Mouse (Mus musculus) hindbrain, embryonic 13.5 days (tissue): Measurements from ENCODE around the gene Olfr427. TPM values are rescaled to one million over a fixed set of nuclear protein-coding genes. Genes with fewer than 3 reads are reported as not detected.
"Not testable (repeated sequence)": the region's sequence is repeated elsewhere in the genome, so short reads cannot be mapped to it uniquely, and the experiment has no call there.

Experiments used
- ATAC-seq: fragments of 200-750 bp; cut with Nextera tagmentation; 2 replicates; pipeline ENCODE4 v1.8.0; 2017; ENCODE audit warnings: moderate TSS enrichment; ENCODE audit not compliant: low FRiP score
- H3K27ac ChIP-seq: fragments of 300-500 bp; sonication (generic); 2 replicates; pipeline ENCODE4 v1.5.1; 2015; ENCODE audit warnings: inconsistent platforms, mild to moderate bottlenecking, moderate library complexity
- H3K27me3 ChIP-seq: fragments of 300-500 bp; sonication (generic); 2 replicates; pipeline ENCODE4 v1.6.1; 2015; ENCODE audit warnings: mild to moderate bottlenecking, inconsistent platforms
- H3K36me3 ChIP-seq: fragments of 300-500 bp; sonication (generic); 2 replicates; pipeline ENCODE4 v1.6.1; 2015; ENCODE audit warnings: mild to moderate bottlenecking, inconsistent platforms
- H3K4me1 ChIP-seq: fragments of 300-500 bp; sonication (generic); replicated peaks from 2 replicates; pipeline ENCODE4 v1.6.1; 2015; ENCODE audit warnings: inconsistent platforms
- H3K4me2 ChIP-seq: fragments of 300-500 bp; sonication (generic); 2 replicates; pipeline ENCODE4 v1.6.1; 2015; ENCODE audit warnings: inconsistent platforms, mild to moderate bottlenecking, moderate library complexity
- H3K4me3 ChIP-seq: fragments of 300-500 bp; sonication (generic); 2 replicates; pipeline ENCODE4 v1.5.1; 2015; ENCODE audit warnings: mild to moderate bottlenecking, inconsistent platforms
- H3K9ac ChIP-seq: fragments of 300-500 bp; sonication (generic); 2 replicates; pipeline ENCODE4 v1.6.1; 2015; ENCODE audit warnings: mild to moderate bottlenecking, inconsistent platforms
- H3K9me3 ChIP-seq: fragments of 300-500 bp; sonication (generic); 2 replicates; pipeline ENCODE4 v1.6.1; 2016; ENCODE audit warnings: inconsistent platforms
- WGBS: fragments of 180-500 bp; shearing (Covaris S2); methylation state at CpG from one replicate; pipeline ENCODE4 v1.1.7; 2015; 5-methylcytosine and 5-hydroxymethylcytosine counted together
- polyA plus RNA-seq: library from polyadenylated mRNA; unstranded; fragments of >200 nt; fragmentation: Nextera tagmentation; extraction: Ambion mirVana; gene quantifications from 2 replicates; pipeline ENCODE4 v1.2.1, GENCODE M21; 2015

Gene Olfr427
- not detected in 2 replicates for polyA plus RNA-seq

DNA sequence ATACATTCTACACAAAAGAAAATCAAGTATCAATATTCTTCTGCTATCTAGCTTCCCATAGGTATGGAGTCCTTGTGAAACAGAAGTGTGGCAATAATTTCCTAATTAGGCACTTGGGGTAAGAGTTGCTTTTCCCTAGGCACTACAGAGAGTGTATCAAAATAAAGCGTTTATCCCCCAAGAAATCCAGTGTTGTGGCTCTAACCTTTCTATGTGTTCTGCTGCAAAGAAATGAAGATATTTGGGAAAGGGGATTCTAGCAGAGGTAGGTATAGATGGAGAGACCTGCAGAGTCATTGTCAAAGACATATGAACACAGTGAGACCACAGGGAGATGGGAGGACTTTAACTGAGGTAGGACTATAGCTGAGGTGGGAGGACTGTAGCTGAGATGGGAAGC, at the start of gene Olfr427:
Gene Olfr427, plus strand, starts transcription at position 301 of the 400 bp plus-strand sequence.
- Histone ChIP-seq H3K9ac (no peak within 1 kb of the TSS), H3K27me3 (no peaks in the 10 kb centered on the region), H3K27ac (no peak within 1 kb of the TSS), H3K9me3 (no peaks in the 10 kb centered on the region), H3K36me3 (no peaks in the 10 kb centered on the region), H3K4me2 (no peak within 1 kb of the TSS), H3K4me3 (no peak within 1 kb of the TSS), H3K4me1 (no peaks in the 10 kb centered on the region)
- no peak for ATAC-seq
- WGBS = 98% methylated on average over 1 of the region's 1 CpGs

DNA sequence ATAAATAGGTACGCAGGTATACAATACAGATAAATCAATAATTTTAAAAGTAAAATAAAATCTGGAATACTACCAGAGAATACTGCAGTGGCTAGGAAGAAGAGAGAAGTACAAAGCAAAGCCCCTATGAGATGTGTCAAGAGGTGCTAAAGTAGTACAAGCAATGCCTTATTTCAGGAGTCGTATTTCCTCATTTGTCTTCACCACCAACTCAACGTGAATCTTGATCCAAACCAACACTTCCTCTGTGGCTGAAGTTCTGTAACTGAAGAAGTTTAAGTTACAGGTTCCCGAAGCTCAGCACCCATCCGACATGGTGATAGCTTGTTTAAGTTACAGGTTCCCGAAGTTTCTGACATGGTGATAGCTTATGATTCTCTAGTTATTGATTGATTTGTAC, 48.5 kb upstream of the Olfr427 start:
- ATAC-seq, H3K9ac ChIP-seq, H3K9me3 ChIP-seq, H3K27ac ChIP-seq, H3K4me3 ChIP-seq, H3K36me3 ChIP-seq, H3K4me1 ChIP-seq, H3K27me3 ChIP-seq, H3K4me2 ChIP-seq: not testable (repeated sequence)
- 90% methylated on average over 6 of the region's 6 CpGs for WGBS

DNA sequence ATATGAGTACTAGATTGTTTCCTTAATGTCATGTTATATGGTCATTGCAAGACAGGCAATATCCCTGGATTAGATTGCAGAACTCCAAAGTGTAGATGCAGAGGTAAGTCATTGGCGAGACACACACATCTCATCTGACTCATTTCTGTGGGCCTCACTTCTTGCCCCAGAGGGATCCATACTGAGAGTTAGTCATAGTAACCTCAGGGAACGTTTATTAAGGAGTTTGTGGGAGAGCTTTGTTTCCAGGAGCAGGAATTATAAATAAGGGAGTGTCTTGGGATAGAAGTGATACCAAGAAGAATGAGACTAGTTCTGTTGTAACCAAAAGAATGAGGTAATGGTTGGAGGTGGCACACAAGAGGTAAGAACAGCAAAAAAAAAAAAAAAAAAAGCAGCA, 47.8 kb upstream of the Olfr427 start, which contains the start of gene Olfr432:
Gene Olfr432, plus strand, starts transcription at position 313 of the 400 bp plus-strand sequence.
- ATAC-seq = no peak

DNA sequence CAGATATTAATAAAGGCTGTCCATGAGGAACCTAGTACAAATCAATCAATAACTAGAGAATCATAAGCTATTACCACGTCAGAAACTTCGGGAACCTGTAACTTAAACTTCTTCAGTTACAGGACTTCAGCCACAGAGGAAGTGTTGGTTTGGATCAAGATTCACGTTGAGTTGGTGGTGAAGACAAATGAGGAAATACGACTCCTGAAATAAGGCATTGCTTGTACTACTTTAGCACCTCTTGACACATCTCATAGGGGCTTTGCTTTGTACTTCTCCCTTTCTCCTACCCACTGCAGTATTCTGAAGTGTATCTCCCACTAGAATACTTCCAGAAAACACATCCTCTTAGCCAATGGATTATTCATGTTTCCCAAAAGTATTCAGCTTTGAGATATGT, 47.3 kb upstream of the Olfr427 start:
- not testable (repeated sequence) for H3K27me3 ChIP-seq, H3K9ac ChIP-seq, H3K4me3 ChIP-seq, H3K4me1 ChIP-seq, H3K9me3 ChIP-seq, H3K27ac ChIP-seq, H3K4me2 ChIP-seq, ATAC-seq, H3K36me3 ChIP-seq
- WGBS = 78% methylated on average over 4 of the region's 4 CpGs

More for the DNA sequence above, 47.8 kb upstream of the Olfr427 start, which contains the start of gene Olfr432:
- H3K27me3 ChIP-seq = no peaks in the 10 kb centered on the region
- no peak within 1 kb of the TSS for H3K27ac ChIP-seq
- H3K9ac ChIP-seq = no peak within 1 kb of the TSS
- WGBS = 75% methylated on average over 2 of the region's 2 CpGs
- no peak within 1 kb of the TSS for H3K4me3 ChIP-seq
- no peaks in the 10 kb centered on the region for H3K4me1 ChIP-seq
- H3K9me3 ChIP-seq = no peaks in the 10 kb centered on the region
- no peaks in the 10 kb centered on the region for H3K36me3 ChIP-seq
- H3K4me2 ChIP-seq = no peak within 1 kb of the TSS

GRCm38 (mm10) chr1:174050532-174050931, 46.2 kb upstream of the Olfr427 start:
- 91% methylated on average over 4 of the region's 4 CpGs for WGBS
- Histone ChIP-seq H3K4me2 (no peak overlapping the region), H3K4me1 (no peaks in the 10 kb centered on the region), H3K4me3 (no peak overlapping the region), H3K27ac (no peak overlapping the region), H3K27me3 (no peaks in the 10 kb centered on the region), H3K36me3 (no peaks in the 10 kb centered on the region), H3K9me3 (no peaks in the 10 kb centered on the region), H3K9ac (no peak overlapping the region)
- ATAC-seq = no peak

DNA sequence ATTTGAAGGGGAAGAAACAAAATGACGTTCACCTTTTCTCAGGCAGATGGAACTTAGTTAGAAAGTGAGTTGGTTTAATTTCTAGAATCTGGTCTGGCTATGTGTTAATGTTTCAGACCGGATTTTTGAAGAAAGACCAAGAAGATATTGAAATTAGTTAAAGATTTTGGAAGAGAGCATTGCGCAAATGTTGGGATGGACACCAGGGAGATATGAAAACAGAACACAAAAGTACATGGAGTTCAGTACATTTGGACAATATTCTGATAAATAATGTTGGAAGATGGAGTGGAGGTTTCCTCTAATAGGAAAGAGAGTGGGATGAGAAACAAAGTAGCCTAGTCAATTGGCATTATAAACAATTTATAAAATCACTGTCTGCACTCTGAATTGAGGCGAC, 45.2 kb upstream of the Olfr427 start:
- no peak overlapping the region for H3K4me2 ChIP-seq
- no peak overlapping the region for H3K27ac ChIP-seq
- H3K9ac ChIP-seq = no peak overlapping the region
- H3K36me3 ChIP-seq = no peaks in the 10 kb centered on the region
- no peak for ATAC-seq
- H3K4me1 ChIP-seq = no peaks in the 10 kb centered on the region
- no peaks in the 10 kb centered on the region for H3K9me3 ChIP-seq
- no peaks in the 10 kb centered on the region for H3K27me3 ChIP-seq
- 89% methylated on average over 4 of the region's 4 CpGs for WGBS
- no peak overlapping the region for H3K4me3 ChIP-seq

DNA sequence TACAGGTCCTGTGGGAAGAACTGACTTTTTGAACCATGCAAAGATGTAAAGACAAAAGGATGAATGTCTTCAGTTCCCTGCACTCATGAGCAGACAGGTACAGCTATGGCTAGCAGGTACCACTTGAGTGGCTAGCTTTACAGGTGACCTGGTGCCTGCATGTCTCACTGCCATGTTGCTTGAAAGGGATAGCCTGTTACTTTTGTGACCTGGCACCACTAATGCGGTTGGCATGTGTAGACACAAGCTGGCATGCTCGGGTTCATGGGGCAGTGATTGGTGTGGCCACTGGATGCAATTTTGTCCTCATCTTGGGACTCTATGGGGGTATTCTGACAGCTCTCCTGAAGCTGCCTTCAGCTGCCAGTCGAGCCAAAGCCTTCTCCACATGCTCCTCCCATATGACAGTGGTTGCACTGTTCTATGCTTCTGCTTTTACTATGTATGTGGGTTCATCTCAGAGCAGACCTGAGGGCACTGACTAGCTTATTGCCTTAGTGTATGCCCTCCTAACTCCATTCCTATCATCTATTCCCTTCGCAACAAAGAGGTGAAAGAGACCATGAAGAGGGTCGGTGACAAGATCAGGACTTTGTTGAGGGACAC, 44.7 kb upstream of the Olfr427 start:
- no peaks in the 10 kb centered on the region for H3K4me1 ChIP-seq
- H3K4me2 ChIP-seq = no peak overlapping the region
- 87% methylated on average over 5 of the region's 5 CpGs for WGBS
- ATAC-seq = no peak
- H3K9ac ChIP-seq = no peak overlapping the region
- H3K27ac ChIP-seq = no peak overlapping the region
- H3K27me3 ChIP-seq = no peaks in the 10 kb centered on the region
- H3K4me3 ChIP-seq = no peak overlapping the region
- no peaks in the 10 kb centered on the region for H3K9me3 ChIP-seq
- H3K36me3 ChIP-seq = no peaks in the 10 kb centered on the region

DNA sequence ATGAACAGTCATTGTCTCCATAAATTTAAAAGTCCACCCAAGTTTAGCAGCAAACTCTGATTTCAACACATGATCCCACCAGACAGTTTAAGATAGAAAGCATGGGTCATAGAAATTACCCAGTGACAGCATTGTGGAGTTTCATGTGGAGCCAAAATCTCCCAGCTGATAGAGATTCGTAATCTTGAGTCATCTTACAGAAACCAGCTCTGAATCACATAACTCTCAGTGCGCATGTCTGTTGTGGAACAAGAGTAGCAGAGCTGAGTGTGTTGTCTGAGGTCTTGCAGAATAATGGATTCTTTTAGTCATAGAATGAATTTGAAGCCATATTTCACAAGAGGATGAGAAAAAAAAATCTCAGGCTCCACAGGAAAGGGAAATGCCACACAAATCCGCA, 43.7 kb upstream of the Olfr427 start:
- no peaks in the 10 kb centered on the region for H3K27me3 ChIP-seq
- 91% methylated on average over 3 of the region's 3 CpGs for WGBS

DNA sequence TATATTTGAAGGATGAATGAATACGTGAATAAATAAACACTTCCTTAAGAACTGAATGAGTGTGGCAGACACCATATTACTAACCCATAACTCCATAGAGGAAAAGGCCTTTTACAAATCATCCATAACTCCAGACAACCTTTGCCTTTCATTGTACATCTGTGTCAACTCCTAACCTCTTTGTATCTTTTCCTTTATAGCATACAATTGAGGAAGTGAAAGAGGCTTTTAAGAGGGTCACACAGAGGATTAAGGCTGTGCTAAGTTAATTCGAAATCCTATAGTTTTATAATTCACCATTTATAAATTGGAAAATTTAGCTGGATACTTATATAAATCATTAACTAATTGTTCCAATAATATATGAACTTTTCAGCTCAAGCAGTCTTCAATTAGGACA, 41.4 kb upstream of the Olfr427 start:
- H3K9ac ChIP-seq = no peak overlapping the region
- ATAC-seq = no peak
- no peak overlapping the region for H3K4me2 ChIP-seq
- WGBS = 83% methylated on average over 2 of the region's 2 CpGs
- no peaks in the 10 kb centered on the region for H3K36me3 ChIP-seq
- no peaks in the 10 kb centered on the region for H3K4me1 ChIP-seq
- H3K9me3 ChIP-seq = no peaks in the 10 kb centered on the region
- no peaks in the 10 kb centered on the region for H3K27me3 ChIP-seq
- H3K4me3 ChIP-seq = no peak overlapping the region
- no peak overlapping the region for H3K27ac ChIP-seq

More for the DNA sequence above, 43.7 kb upstream of the Olfr427 start:
- Histone ChIP-seq H3K4me2 (no peak overlapping the region), H3K9ac (no peak overlapping the region), H3K36me3 (no peaks in the 10 kb centered on the region), H3K4me1 (no peaks in the 10 kb centered on the region), H3K4me3 (no peak overlapping the region), H3K27ac (no peak overlapping the region), H3K9me3 (no peaks in the 10 kb centered on the region)
- no peak for ATAC-seq

- WGBS = 92% methylated on average over 3 of the region's 3 CpGs
- Histone ChIP-seq H3K9ac (no peak within 1 kb of the TSS), H3K4me2 (no peak within 1 kb of the TSS), H3K27me3 (no peaks in the 10 kb centered on the region), H3K27ac (no peak within 1 kb of the TSS), H3K4me1 (no peaks in the 10 kb centered on the region), H3K9me3 (no peaks in the 10 kb centered on the region), H3K4me3 (no peak within 1 kb of the TSS), H3K36me3 (no peaks in the 10 kb centered on the region)
- ATAC-seq = no peak
These were observed 30.4 kb upstream of the Olfr427 start, which contains the start of gene Olfr430 for GRCm38 (mm10) chr1:174066305-174066704. Olfr430 (plus strand) TSS chr1:174066605.

DNA sequence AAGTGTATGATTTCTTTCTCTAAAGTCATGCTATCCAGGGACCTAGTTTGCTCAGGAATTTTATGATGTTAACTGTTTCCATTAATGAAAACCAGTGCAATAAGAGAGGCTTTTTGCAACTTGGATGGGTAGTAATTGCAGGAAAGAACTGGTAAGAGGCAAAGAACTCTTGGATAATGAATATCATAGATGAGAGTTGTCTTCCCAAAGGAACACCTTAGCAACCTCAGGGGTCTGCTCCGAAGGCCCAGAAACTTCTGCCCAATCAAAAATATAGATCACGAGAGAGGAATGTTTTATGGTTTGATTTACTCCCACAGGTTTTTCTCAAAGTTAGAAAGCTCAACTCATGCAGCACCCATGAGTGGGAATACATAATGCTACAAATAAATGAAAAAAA, 12.7 kb upstream of the Olfr427 start, which contains the start of gene Olfr429:
Gene Olfr429, plus strand, starts transcription at position 301 of the 400 bp plus-strand sequence.
- 94% methylated on average over 2 of the region's 2 CpGs for WGBS
- ATAC-seq = no peak
- Histone ChIP-seq H3K9ac (no peak within 1 kb of the TSS), H3K4me1 (no peaks in the 10 kb centered on the region), H3K9me3 (no peaks in the 10 kb centered on the region), H3K4me2 (no peak within 1 kb of the TSS), H3K27ac (no peak within 1 kb of the TSS), H3K4me3 (no peak within 1 kb of the TSS), H3K27me3 (no peaks in the 10 kb centered on the region), H3K36me3 (no peaks in the 10 kb centered on the region)

DNA sequence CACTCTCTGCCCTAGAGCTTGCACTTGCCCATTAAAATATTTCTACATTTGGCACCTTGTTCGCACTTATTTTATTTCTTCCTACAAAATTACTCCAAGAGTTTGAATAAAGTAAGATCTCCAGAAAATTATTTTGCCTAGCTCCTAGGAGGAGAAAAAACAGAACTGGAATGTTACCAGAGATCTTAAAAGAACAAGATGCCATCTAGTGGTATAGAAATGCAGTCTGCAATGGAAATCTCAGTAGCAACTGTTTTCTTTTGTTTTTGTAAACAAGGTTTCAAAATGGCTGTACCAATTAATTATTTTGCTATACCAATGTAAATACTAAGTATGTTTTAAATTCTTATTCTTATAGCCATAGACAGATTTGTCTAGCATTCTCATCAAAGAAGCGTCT, 7.0 kb downstream of the Olfr427 start:
- H3K9ac ChIP-seq = no peak overlapping the region
- H3K4me1 ChIP-seq = no peaks in the 10 kb centered on the region
- no peak overlapping the region for H3K27ac ChIP-seq
- no peaks in the 10 kb centered on the region for H3K36me3 ChIP-seq
- no peaks in the 10 kb centered on the region for H3K9me3 ChIP-seq
- no peak overlapping the region for H3K4me2 ChIP-seq
- 57% methylated on average over 2 of the region's 2 CpGs for WGBS
- no peak for ATAC-seq
- H3K27me3 ChIP-seq = no peaks in the 10 kb centered on the region
- no peak overlapping the region for H3K4me3 ChIP-seq

- Histone ChIP-seq H3K4me3 (no peak within 1 kb of the TSS), H3K9ac (no peak within 1 kb of the TSS), H3K27me3 (no peaks in the 10 kb centered on the region), H3K4me1 (no peaks in the 10 kb centered on the region), H3K4me2 (no peak within 1 kb of the TSS), H3K36me3 (no peaks in the 10 kb centered on the region), H3K27ac (no peak within 1 kb of the TSS), H3K9me3 (no peaks in the 10 kb centered on the region)
- 53% methylated on average over 2 of the region's 2 CpGs for WGBS
- ATAC-seq = no peak
These were observed 24.4 kb downstream of the Olfr427 start, which contains the start of gene Olfr231 for GRCm38 (mm10) chr1:174121062-174121461. Olfr231 (minus strand) TSS chr1:174121162.
